Mouse (Mus musculus): ENCODE measurements around the gene Trim27. TPM values are rescaled to one million over a fixed set of nuclear protein-coding genes. Genes with fewer than 3 reads are reported as not detected.

Trim27 gene
- polyA plus RNA-seq, 1 experiment: 128 TPM

DNA sequence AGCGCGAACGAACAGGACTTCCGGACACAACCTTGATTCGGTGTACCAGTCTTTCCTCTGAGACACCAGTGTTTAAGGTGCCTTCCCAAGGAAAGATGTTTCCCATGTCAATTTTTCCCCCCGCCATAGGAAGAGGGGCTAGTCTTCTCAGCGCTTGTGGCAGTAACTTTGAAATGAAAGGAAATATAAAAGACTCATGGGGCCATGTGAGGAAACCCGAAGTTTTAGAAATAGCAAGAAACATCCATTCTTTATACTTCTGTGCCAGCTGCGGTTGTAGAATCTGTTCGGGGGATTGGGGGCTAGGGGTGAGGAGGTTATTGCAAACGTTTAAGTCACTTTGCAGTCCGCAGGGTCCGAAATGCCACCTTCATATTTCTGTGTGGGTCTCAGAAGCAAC lies 64.0 kb downstream of the Trim27 start:
- no peak overlapping the region for H3K27ac ChIP-seq (ENCODE audit: insufficient read depth, low read length)
- 0 out of 2 replicates have a peak, but pooled peaks cover 2% of the 10 kb centered on the region for H3K27me3 ChIP-seq (ENCODE audit: control insufficient read depth, insufficient read depth, low read length, poor library complexity, severe bottlenecking)
- H3K36me3 ChIP-seq (ENCODE audit: control insufficient read depth, insufficient read depth, low read length, poor library complexity, severe bottlenecking): no peaks in the 10 kb centered on the region
- no peak for TF ChIP-seq CTCF (IDR thresholded peaks at IDR 0.05; ENCODE audit: low read depth, low read length)
- TF ChIP-seq EP300 (IDR thresholded peaks at IDR 0.05; ENCODE audit: insufficient read depth, low read depth, low read length): no peak
- TF ChIP-seq POLR2A (IDR thresholded peaks at IDR 0.05; ENCODE audit: insufficient read depth, low read length): no peak
- peaks cover 3% of the 10 kb centered on the region; the same call in 1 of the 2 replicates for H3K9me3 ChIP-seq (replicated peaks; ENCODE audit: control insufficient read depth, insufficient read depth, low read length, poor library complexity, severe bottlenecking)
- peak overlapping the region; percentile 88 for H3K4me3 ChIP-seq (ENCODE audit: low read depth, low read length)
- H3K9ac ChIP-seq (ENCODE audit: low read depth, poor library complexity, severe bottlenecking): peak overlapping the region; percentile 52
- no peaks in the 10 kb centered on the region for H3K4me1 ChIP-seq (ENCODE audit: control insufficient read depth, insufficient read depth, low read length)

DNA sequence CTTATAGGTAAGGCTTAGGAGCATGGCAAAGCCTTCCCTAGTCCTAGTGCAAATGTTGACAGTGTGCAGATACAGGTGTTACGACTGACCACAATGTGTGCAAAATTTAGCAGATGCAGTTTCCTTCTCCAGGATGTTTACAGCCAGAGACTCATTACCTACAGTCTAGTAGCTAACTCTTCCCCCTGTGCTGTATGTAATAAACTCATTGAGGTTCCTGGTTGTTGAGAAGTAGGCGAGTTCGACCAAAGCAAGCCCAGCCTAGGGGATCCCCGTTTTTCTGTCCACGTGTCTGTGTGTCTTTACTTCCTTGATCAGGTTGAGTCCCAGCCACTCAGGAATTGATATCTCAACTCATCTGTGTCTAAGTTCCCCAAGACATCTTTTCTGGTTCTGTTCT lies 64.8 kb downstream of the Trim27 start:
- Histone ChIP-seq H3K27me3 (ENCODE audit: control insufficient read depth, insufficient read depth, low read length, poor library complexity, severe bottlenecking) (0 out of 2 replicates have a peak, but pooled peaks cover 2% of the 10 kb centered on the region), H3K9me3 (replicated peaks; ENCODE audit: control insufficient read depth, insufficient read depth, low read length, poor library complexity, severe bottlenecking) (peaks cover under 1% of the 10 kb centered on the region; the same call in 1 of the 2 replicates), H3K27ac (ENCODE audit: insufficient read depth, low read length) (no peak overlapping the region), H3K4me3 (ENCODE audit: low read depth, low read length) (no peak overlapping the region), H3K9ac (ENCODE audit: low read depth, poor library complexity, severe bottlenecking) (no peak overlapping the region), H3K36me3 (ENCODE audit: control insufficient read depth, insufficient read depth, low read length, poor library complexity, severe bottlenecking) (no peaks in the 10 kb centered on the region), H3K4me1 (ENCODE audit: control insufficient read depth, insufficient read depth, low read length) (no peaks in the 10 kb centered on the region)
- TF ChIP-seq POLR2A (IDR thresholded peaks at IDR 0.05; ENCODE audit: insufficient read depth, low read length): no peak
- no peak for TF ChIP-seq CTCF (IDR thresholded peaks at IDR 0.05; ENCODE audit: low read depth, low read length)
- TF ChIP-seq EP300 (IDR thresholded peaks at IDR 0.05; ENCODE audit: insufficient read depth, low read depth, low read length): no peak

Other genes starting within 250 kb of the Trim27 start
- gene Olfr1370, start 104.5 kb upstream of the Trim27 start, polyA plus RNA-seq (2011; ENCODE audit: insufficient read depth, insufficient read length, low read depth, missing spikeins): not detected in 2 replicates
- 0.27 TPM in 1 of 2 replicates, not detected in the other for gene Olfr1369-ps1, start 68.0 kb upstream of the Trim27 start, polyA plus RNA-seq (2011; ENCODE audit: insufficient read depth, insufficient read length, low read depth, missing spikeins)
- gene Olfr263, start 49.8 kb upstream of the Trim27 start, polyA plus RNA-seq (2011; ENCODE audit: insufficient read depth, insufficient read length, low read depth, missing spikeins): not detected in 2 replicates
- gene Olfr1368, start 33.6 kb upstream of the Trim27 start, polyA plus RNA-seq (2011; ENCODE audit: insufficient read depth, insufficient read length, low read depth, missing spikeins): not detected in 2 replicates
- not detected in 2 replicates for gene Gpx5, start 113.3 kb downstream of the Trim27 start, polyA plus RNA-seq (2011; ENCODE audit: insufficient read depth, insufficient read length, low read depth, missing spikeins)
- gene Gpx6, start 132.7 kb downstream of the Trim27 start, polyA plus RNA-seq (2011; ENCODE audit: insufficient read depth, insufficient read length, low read depth, missing spikeins): 1.2 and 2.2 TPM in 2 replicates
- gene Olfr1367, start 167.5 kb downstream of the Trim27 start, polyA plus RNA-seq (2011; ENCODE audit: insufficient read depth, insufficient read length, low read depth, missing spikeins): not detected in 2 replicates
- 15.6 and 17.9 TPM in 2 replicates for gene Zscan12, start 183.4 kb downstream of the Trim27 start, polyA plus RNA-seq (2011; ENCODE audit: insufficient read depth, insufficient read length, low read depth, missing spikeins)
- 38.5 and 40.1 TPM in 2 replicates for gene Zkscan3, start 223.3 kb downstream of the Trim27 start, polyA plus RNA-seq (2011; ENCODE audit: insufficient read depth, insufficient read length, low read depth, missing spikeins)